Mouse (Mus musculus) forelimb bud, embryonic 11.5 days (tissue): Measurements from ENCODE around the gene Gucd1.

Experiments used
- DNase-seq: peaks from one replicate; pipeline ENCODE4 v3.0.0-alpha.2; 2012; ENCODE audit warnings: low read depth, low spot score

Gene Gucd1

DNA sequence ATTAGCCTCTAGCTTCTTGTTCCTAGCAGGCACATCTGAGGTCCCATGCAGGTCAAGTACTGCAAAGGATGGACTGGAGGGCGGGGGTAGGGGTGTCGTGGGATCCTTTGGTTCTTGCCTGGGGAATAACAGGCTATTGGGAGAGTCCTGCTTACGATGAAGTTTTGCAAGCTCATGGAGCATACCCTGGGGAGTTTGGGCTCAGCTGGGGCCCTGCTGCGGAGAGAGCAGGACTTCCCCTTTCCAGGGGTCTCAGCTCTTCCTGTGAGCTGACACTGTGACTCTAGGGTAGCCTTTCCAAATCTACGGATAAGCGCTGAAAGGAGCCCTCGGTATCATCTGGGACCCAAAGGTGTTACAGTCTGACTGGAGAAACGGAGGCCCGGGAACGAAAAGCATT is 193.4 kb downstream of the Gucd1 start:
- DNase-seq: no peak

DNA sequence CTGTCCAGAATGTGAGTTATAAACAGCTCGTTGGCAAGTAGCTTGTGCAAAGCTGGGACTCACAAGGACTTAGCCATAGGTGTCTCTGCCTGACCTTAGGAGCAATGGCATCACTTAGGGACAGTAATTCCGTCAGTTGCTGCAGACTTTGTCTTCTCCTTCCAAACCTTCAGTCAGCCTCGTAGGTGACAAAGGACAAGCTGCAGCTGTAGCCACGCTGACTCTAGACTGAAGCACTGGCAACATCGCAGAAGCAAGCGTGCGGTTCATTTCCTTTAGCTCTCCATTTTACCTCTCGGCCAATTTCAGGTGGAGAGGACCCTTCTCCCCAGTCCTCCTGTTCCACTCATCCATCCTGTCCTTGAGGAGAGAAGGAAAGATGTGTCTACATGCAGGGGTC is 193.8 kb downstream of the Gucd1 start:
- no peak for DNase-seq

DNA sequence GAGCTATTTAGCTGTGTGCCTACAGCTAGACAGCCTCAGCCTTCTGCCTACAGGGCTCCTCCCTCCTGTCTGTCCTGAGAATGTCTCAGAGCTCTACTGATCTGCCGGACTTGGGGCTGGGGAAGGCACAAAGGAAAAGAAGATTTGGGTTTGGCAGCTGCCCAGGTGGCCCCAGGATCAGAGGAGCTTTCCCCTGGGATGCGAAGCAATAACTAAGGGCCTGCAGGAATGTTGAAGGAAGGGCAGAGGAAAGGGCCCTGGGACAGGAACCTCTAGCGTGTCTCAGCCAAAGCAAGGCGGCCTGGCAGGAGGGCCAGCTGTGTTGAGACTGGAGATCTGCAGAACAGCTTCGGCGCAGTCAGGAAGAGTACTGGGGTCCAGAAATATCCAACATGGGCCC is 194.8 kb downstream of the Gucd1 start:
- DNase-seq: no peak

DNA sequence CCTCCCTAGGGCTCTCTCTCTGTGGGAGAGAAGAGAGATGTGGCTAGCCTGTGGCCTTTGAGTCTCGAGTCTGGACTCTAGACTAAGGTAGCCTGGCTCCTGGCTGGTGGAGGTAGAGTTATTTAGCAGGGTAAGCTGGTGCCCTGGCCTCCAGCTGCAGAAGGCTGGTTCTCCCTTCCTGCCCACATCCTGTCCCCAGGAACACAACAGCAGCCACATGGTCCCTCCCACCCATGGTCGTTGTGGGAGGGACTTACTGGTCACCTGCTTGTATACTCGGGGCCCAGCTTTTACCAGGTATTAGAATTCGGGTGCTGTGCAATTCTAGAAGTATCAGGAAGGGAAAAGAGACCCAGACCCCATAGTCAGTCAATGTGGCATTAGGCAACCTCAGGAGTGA is 197.5 kb downstream of the Gucd1 start:
- DNase-seq: no peak

DNA sequence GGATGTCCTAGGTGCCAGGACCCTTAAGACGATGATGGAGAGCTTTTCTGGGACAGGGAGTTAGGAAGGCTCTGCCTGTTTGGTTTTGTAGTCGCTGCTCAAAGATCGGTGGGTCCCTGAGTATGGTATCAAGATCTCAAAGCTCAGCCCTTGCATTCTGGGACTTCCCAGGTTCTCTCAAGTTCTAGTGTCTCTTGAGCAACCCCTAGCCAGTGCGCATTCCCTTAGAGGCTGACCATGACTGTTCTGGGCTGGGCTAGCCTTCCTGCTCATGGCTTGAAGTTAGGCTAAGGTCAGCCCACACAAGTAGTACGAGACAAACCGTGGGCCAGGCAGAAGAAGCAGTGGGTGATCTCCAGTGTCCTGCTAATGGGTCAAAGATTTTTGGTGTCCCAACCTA is 199.6 kb downstream of the Gucd1 start:
- DNase-seq: no peak

DNA sequence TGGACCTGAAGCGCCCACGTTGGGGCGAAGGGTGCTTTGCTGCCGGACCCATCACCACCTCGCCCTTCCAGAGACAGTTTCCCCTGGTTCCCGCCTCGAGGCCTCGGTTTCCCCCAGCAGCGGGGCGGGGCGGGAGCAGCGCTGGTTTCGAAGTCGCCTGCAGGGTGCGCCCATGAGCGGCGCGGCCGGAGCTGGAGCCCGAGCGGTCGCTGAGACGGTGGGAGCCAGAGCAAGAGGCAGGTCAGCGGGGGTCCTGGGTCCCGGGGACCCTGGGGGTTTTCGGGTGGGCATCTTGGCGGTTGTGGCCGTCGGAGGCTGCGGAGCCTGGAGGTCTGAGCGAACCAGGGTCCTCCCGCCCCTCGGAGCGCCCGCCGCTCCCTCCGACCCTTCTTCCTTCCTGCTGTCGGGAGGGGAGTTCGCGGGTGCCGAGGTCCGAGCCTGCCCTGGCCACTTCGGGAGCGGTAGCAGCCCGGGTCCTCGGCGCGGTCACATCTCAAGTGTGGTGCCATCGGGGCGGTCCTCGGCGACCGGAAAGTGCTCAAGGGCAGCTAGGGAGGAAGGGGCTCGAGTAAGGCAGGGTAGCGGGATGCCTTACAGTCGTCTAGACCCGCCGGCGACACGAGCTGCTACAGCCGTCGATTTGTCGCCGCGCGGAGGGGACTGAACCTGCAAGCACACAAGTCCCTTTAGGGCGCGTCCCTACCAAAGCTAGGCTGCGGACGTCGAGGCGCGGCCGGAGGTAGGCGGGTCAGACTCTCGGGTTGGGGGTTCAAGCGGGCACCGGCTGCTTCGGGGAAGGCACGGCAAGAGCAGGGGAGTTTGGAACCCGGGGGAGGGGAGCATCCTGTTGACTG is 200.6 kb downstream of the Gucd1 start:
- peak; percentile 36 for DNase-seq

DNA sequence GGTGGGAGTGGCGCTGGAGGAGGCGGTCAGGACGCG is 201.1 kb downstream of the Gucd1 start, which contains the start of gene Adora2a:
Adora2a (plus strand) TSS at position 6 of the 36 bp plus-strand sequence.
- DNase-seq: no peak

DNA sequence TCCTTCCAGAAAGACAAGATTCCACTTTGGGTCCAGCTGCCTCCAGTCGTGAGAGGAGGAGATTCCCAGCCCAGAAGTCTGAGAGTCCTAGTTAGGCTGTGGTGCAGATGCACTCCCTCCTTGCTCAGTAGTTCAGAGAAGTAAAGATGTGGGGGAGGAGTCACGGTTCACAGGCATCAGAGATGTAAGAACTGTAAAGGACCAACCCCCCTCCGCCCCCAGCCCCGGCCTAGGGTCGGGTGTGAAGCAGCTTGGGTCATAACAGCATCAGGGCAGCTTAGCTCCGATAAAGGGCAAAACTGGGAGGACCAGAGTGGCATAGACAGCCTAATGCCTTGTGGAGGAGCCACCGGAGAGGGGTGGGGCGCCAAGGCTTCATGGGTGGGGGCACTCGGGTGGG is 201.3 kb downstream of the Gucd1 start:
- DNase-seq: no peak

DNA sequence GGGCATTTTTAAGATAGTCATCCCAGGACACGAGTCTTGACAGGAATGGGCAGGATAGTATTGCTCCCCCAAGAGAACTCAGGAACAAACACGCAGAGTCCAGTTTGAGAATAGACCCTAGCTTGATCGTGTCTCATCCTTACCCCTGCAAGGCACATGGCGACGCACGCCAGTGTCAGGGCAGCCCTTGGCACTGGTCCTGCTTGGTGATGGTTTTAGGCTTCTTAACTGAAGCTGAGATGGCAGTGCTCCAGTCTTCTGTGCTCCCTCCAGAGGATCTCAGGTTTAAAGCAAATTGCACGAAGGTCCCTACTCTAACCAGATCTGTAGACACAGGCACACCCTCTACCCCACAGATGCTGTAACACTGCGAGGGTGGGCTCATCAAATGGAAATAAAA is 202.0 kb downstream of the Gucd1 start:
- DNase-seq: no peak

DNA sequence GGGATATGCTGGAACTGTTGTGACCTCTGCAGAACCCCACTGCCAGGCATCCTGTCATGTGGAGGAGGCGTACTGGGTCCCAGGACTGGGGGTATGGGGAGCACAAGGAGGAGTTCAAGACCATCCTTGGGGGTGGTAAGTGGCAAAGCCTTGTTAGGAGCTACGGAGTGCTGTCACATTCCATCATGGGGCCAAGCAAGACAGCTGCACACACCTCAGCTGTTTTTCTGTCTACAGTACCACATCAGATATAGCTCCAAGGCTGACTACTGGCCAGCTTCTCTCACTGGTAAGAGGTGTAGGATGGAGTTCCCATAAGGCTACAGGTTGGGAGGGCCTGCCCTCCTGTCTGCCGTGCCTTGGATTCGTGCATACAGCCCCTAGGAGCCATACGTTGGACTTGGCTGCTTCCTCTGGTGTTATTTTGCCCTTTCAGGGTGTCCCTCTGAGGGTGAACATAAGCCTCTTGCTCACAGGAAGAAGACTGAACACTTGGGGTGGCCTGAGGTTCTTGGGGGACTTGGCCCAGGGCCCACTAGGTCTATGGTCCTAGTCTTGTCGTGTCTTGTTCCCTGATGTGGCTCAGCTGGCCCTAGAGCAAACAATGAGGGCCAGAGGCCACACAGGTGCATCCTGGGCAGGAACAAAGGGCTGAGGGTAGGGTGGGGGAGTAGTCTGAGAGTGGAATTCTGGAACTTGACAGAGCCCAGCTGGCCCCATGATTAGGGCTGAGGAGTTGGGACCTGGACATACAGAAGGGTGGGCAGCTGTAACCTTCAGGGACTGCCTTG is 203.4 kb downstream of the Gucd1 start:
- no peak for DNase-seq

DNA sequence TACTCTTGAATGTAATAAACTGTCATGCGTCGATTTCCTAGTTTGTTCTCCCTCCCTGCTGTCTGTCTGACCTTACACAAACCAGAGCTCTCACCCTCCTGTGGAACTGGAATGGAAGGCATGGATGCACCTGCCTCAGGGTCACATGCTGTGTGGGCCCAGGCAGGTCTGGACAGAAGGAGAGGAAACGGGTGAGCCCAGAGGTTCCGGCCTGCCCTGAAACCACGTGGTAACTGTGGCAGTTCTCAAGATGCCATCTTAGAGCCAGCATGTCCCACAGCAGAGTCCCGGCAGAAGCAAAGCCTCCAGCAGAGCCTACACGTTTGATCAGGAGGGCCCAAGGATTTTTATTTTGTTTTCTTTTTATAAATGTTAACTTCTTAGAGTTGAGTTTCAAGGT is 205.4 kb downstream of the Gucd1 start:
- DNase-seq: no peak

DNA sequence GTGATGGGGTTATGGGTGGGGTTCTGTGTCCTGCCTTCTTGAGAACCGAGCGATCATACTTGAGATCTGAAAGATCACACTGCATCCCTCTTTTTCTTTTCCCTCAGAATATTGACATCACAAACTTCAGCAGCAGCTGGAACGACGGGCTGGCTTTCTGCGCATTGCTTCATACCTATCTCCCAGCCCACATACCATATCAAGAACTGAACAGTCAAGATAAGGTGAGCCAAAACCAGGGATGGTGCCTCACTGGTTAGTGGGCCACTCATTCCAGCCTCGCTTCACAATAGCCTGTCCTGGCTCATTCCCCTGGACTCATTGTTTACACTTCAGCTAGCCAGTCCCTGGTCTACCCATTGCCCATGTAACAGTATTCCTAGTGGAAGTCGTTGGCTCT is 210.6 kb downstream of the Gucd1 start:
- DNase-seq: no peak

DNA sequence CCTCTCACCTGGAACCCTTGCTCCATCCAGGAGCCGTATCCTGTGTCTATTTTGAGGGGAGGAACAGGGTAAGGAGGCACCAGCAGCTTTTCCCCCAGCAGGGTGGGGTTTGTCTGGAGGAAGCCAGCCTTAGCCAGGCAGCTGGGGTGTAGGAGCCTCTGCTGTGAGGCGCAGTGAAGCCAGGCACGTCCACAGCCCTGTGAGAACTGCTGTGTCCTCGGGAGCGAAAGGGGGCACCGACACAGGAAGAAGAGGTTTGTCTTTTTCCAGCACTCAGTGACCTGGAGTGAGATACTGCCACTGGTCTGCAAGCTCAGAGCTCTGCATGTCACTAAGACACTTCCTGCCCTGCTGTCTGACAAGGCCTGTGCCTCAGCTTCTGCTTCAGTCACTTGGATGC is 213.4 kb downstream of the Gucd1 start:
- DNase-seq: no peak

DNA sequence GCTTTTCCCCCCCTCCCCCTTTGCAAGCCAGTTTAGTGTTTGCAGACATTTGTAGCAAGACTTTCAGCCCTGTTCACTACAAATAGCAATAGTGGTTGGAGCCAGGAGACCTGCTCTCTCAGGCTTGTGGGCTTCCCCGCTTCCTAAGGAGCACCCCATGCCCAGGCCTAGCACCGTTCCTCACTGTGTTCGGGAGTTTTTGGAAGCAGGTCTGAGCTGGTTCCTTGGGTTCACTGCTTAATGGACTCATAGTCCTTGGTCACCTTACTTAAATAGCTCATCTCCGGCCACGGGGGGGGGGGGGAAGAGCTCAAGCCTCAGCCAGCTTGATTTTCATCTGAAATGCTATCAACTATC is 213.7 kb downstream of the Gucd1 start:
- DNase-seq: no peak

DNA sequence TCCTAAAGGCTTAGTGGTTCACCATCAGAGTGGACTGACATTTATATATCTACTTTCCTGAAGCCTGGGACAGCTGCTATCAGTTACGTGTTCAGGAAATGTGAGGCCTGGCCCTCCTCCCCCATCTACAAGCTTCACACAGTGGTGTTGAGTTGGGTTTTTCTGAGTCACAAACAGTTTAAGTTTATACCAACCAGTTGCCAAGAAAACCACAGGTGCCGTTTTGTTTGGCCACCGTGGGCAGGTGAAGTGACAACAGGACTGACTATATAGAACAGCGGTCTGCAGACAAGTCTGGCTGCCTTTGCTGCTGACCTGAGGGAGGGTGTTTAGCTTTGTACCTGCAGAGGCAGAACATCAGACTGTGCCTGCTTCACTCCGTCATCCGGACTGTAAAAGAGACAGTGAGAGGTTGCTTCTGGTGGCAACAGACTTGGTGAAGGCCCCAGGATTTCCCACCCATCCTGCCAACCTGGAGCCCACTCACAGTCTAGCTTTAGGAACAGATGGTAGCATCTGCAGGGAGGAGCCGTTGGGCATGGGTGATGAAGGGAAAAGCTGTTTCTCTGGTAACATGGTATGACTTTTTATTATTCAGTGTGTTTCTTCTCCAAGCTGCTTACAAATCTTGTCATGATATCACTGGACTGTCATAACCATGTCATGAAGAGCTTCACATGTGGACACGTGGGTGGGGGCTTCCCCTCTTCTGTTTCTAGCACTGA is 214.3 kb downstream of the Gucd1 start:
- no peak for DNase-seq

DNA sequence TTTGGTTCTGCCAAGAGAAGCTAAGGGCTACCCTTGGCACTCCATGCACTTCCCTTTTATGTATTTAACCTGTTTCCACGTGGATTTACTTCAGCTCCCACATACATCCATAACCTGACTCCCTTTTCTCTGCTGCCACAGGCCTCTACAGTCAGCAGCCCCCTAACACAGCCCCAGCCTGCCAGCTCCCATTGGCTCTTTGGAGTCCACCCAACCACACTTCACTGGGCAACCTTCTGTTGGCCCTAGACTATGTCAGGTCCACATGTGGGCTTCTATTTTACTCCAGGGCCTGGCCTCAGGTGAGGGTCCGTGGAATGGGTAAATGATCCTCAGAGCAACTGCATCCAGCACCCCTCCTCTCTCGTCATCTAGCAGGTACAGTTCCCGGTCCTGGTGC is 215.2 kb downstream of the Gucd1 start:
- no peak for DNase-seq

DNA sequence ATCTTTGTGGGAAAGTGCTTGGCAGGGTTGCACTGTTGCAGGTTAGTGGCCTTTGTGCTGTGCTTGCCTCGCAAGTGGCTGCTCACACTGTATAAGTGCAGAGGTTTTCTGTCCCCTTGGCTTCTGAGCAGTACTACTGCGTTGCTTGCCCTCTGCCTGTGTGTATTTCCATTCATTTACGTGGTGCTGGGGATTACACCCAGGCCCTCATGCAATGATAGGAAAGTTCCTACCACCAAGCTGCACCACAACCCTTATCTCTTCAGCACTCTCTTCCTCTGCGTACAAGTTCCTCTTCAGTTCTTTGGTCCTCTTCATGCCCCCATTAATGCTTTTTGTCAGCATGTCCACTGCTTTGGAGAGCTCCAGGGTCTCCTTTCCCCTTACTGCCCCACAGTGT is 215.8 kb downstream of the Gucd1 start:
- no peak for DNase-seq

DNA sequence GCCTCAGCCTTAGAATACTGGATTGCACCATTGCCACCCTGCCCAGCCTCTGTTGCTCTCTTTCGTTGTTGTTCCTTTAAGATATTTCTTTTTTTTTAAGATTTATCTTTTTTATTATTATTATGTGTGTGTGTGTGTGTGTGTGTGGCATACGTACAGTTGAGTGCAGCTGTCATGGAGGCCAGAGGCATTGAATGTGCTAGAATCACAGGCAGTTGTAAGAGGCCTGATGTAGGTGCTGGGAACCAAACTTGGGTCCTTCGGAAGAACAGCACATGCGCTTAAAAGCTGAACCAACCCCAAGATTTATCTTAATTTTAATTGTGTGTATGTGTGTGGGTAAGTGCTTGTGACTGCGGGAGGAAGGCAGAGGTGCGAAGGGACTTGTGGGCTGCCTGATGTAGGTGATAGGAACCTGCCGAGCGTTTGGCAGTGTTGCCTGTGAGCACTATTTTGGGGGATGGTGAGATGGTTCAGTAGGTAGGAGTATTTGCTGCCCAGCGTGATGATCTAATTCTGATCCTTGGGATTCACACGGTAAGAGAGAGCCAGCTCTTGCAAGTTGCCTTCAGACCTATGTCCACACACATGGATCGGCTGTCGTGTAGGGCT is 216.5 kb downstream of the Gucd1 start:
- no peak for DNase-seq
